Mouse (Mus musculus) limb, embryonic 10.5 days (tissue): Measurements from ENCODE around the gene Herc6. TPM values are rescaled to one million over a fixed set of nuclear protein-coding genes. Genes with fewer than 3 reads are reported as not detected.

ENCODE experiments used
- DNase-seq: peaks from one replicate; pipeline ENCODE4 v3.0.0-alpha.2; 2017; ENCODE audit warnings: low spot score
- H3K27ac ChIP-seq: fragments of 300-500 bp; sonication (generic); 2 replicates; pipeline ENCODE4 v1.5.1; 2016; ENCODE audit warnings: mild to moderate bottlenecking
- H3K27me3 ChIP-seq: fragments of 300-500 bp; sonication (generic); 2 replicates; pipeline ENCODE4 v1.6.1; 2016; ENCODE audit warnings: low read depth, mild to moderate bottlenecking; ENCODE audit not compliant: poor library complexity, severe bottlenecking
- H3K36me3 ChIP-seq: fragments of 300-500 bp; sonication (generic); 2 replicates; pipeline ENCODE4 v1.6.1; 2016; ENCODE audit warnings: mild to moderate bottlenecking, moderate library complexity
- H3K4me1 ChIP-seq: fragments of 300-500 bp; sonication (generic); 2 replicates; pipeline ENCODE4 v1.6.1; 2016
- H3K4me3 ChIP-seq: fragments of 300-500 bp; sonication (generic); 2 replicates; pipeline ENCODE4 v1.5.1; 2016; ENCODE audit warnings: mild to moderate bottlenecking, moderate library complexity
- H3K9me3 ChIP-seq: fragments of 300-500 bp; sonication (generic); replicated peaks from 2 replicates; pipeline ENCODE4 v1.6.1; 2016; ENCODE audit warnings: mild to moderate bottlenecking
- WGBS: fragments of 180-500 bp; shearing (Covaris S2); methylation state at CpG from one replicate; pipeline ENCODE4 v1.1.7; 2016; 5-methylcytosine and 5-hydroxymethylcytosine counted together
- polyA plus RNA-seq: library from polyadenylated mRNA; unstranded; fragments of >200 nt; fragmentation: Nextera tagmentation; extraction: Ambion mirVana; gene quantifications from 2 replicates; pipeline ENCODE4 v1.2.1, GENCODE M21; 2016

Gene Herc6
- polyA plus RNA-seq, 1 experiment from 2014 or later, result 3.0 TPM

DNA sequence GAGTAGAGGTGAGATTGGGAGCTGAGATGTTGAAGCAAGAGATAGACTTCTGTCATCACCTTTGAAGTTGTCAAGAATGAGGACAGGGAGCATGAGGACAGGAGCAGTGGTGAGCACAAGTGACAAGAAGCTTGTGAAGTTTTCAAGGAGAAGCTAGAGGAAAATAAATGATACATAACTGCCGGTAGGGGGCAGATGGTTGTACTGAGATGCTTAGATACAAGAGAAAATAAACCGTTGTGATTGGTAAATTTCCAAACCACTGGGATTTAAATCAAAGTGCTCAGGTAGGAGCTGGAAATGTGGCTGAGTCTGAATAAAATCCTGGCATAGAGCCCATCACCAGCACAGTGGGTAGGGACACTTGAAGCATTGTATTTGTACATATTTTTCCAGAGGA is 28.8 kb downstream of the Herc6 start:
- H3K27me3 ChIP-seq, result no peaks in the 10 kb centered on the region
- 50% methylated on average over 2 of the region's 2 CpGs for WGBS
- no peak overlapping the region for H3K27ac ChIP-seq
- H3K4me3 ChIP-seq, result no peak overlapping the region
- no peaks in the 10 kb centered on the region for H3K4me1 ChIP-seq
- H3K36me3 ChIP-seq, result no peaks in the 10 kb centered on the region
- no peaks in the 10 kb centered on the region for H3K9me3 ChIP-seq
- no peak for DNase-seq

DNA sequence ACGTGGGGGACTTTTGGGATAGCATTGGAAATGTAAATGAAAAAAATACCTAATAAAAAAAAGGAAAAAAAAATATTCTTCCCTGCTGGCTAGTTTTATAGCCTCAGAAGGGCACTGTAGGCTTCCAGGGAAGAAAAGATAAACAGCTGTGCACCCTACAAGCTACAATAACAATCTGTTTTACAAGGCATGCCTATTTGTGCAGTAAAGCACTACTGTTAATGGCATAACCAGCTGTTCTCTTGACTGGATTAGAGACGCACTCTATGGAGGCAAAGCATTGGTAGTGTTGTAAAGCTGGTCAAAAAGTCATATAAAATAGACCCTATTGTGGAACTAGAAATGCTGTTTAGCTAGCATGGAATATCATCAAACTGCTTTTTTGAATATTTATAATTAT is 35.0 kb downstream of the Herc6 start:
- no peak overlapping the region for H3K27ac ChIP-seq
- no peak overlapping the region for H3K4me3 ChIP-seq
- H3K9me3 ChIP-seq, result no peaks in the 10 kb centered on the region
- no peak for DNase-seq
- H3K4me1 ChIP-seq, result no peaks in the 10 kb centered on the region
- H3K27me3 ChIP-seq, result no peaks in the 10 kb centered on the region
- no peaks in the 10 kb centered on the region for H3K36me3 ChIP-seq
- WGBS, result 83% methylated on average over 2 of the region's 2 CpGs

DNA sequence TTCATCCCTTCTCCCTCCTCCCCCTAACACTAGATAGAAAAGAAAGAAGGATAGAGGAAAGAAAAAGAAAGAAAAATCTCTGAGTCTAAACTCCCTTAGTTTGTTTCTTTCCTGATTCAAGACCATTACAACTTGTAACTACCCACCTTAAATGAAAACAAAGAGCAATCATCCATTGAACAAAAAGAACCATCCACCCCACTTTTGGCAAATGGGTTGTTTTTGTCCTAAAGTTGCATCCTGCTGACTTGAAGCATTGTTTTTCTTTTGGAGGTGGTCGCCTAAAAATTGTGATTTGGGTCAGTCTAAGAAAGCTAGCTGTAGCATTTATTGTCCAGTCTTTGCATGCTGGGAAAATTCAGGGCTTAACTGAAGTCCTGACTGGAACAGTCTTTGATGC is 58.7 kb downstream of the Herc6 start:
- DNase-seq, result no peak

DNA sequence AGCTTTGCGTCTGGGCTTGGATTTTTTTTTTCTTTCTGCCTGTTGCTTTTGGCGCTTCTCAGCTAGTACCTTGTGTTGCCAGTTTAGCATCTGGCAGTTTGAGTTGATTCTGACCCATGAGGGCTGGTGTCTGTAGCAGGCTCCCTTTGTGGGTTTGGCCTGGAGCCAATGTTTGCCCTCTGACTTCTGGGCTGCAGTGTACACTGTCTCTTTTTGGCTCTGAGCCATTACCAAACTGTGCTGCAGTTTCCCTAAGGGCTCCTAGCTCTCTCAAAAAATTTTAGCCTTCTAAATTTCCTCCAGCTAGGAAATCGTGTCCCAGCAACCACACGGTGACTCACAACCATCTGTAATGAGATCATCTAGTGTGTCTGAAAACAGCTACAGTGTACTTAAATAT is 61.0 kb downstream of the Herc6 start:
- Histone ChIP-seq H3K4me3 (no peak overlapping the region), H3K36me3 (no peaks in the 10 kb centered on the region), H3K9me3 (no peaks in the 10 kb centered on the region), H3K27me3 (no peaks in the 10 kb centered on the region), H3K4me1 (no peaks in the 10 kb centered on the region), H3K27ac (no peak overlapping the region)
- 82% methylated on average over 4 of the region's 4 CpGs for WGBS
- no peak for DNase-seq

More for the DNA sequence above, 58.7 kb downstream of the Herc6 start:
- H3K27ac ChIP-seq, result no peak overlapping the region
- no peaks in the 10 kb centered on the region for H3K36me3 ChIP-seq
- WGBS, result 82% methylated on average over 1 of the region's 1 CpGs
- no peaks in the 10 kb centered on the region for H3K4me1 ChIP-seq
- H3K27me3 ChIP-seq, result no peaks in the 10 kb centered on the region
- H3K4me3 ChIP-seq, result no peak overlapping the region
- H3K9me3 ChIP-seq, result no peaks in the 10 kb centered on the region

DNA sequence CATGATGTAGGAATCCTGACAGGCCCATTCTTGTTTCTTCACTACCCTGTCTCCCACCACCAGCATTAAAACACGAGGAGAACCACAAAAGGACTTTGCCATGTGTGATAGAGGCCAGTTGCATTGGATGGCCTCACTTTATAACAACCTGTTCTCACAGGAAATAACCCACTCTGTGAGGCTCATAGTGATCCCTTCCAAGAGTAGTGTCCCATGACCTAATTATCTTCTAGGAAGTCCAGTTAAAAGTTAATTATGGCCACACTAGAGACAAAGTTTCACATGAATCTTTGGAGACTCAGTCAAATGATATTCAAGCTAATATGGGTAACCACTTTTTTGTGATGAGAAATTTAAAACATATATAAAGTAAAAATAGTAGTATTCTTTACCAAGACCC is 66.5 kb downstream of the Herc6 start:
- Histone ChIP-seq H3K27ac (no peak overlapping the region), H3K9me3 (no peaks in the 10 kb centered on the region), H3K36me3 (no peaks in the 10 kb centered on the region), H3K27me3 (no peaks in the 10 kb centered on the region), H3K4me3 (no peak overlapping the region), H3K4me1 (no peaks in the 10 kb centered on the region)
- no peak for DNase-seq
- 73% methylated on average over 1 of the region's 1 CpGs for WGBS

DNA sequence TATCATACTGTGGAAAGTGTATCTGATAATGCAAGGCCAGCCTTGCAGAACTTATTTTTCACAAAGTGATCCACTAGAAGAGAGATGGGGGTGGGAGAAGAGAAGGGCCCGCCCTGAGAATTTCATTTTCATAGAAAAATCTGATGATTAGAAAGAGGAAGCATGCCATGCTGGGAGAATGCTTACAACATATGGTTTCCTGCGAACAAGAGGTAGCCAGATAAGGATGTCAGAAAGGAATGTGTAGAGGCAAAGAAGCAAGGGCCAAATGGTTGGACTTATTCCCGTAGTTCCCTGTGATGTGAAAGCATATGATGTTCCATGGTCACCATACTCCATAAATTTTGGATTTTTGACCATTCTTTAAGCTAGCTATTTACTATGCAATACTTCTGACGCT is 80.5 kb downstream of the Herc6 start:
- no peaks in the 10 kb centered on the region for H3K36me3 ChIP-seq
- H3K4me3 ChIP-seq, result no peak overlapping the region
- H3K27me3 ChIP-seq, result no peaks in the 10 kb centered on the region
- WGBS, result 87% methylated on average over 4 of the region's 4 CpGs
- H3K27ac ChIP-seq, result no peak overlapping the region
- no peak for DNase-seq
- H3K9me3 ChIP-seq, result no peaks in the 10 kb centered on the region
- no peaks in the 10 kb centered on the region for H3K4me1 ChIP-seq

DNA sequence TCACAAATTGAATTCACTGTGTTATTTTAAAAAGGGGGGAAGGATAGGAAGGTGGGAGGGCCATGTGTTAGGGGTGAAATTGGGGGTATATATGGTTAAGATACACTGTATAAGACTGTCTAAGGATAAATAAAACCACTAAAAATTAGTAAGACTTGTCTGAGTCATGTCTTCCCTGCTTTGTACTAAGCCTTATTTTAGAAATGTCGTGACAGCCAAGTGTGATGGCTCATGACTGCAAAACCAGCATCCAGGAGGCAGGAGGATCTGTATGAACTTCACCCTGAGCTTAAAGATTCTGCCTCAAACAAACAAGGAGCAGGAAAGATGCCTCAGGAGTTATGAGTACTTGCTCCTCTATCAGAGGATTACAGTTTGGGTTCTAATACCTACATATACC is 103.4 kb downstream of the Herc6 start:
- H3K9me3 ChIP-seq, result no peaks in the 10 kb centered on the region
- peaks cover 54% of the 10 kb centered on the region for H3K36me3 ChIP-seq
- no peak for DNase-seq
- no peak overlapping the region for H3K4me3 ChIP-seq
- H3K4me1 ChIP-seq, result no peaks in the 10 kb centered on the region
- WGBS, result 91% methylated on average over 1 of the region's 1 CpGs
- H3K27ac ChIP-seq, result no peak overlapping the region
- H3K27me3 ChIP-seq, result no peaks in the 10 kb centered on the region

DNA sequence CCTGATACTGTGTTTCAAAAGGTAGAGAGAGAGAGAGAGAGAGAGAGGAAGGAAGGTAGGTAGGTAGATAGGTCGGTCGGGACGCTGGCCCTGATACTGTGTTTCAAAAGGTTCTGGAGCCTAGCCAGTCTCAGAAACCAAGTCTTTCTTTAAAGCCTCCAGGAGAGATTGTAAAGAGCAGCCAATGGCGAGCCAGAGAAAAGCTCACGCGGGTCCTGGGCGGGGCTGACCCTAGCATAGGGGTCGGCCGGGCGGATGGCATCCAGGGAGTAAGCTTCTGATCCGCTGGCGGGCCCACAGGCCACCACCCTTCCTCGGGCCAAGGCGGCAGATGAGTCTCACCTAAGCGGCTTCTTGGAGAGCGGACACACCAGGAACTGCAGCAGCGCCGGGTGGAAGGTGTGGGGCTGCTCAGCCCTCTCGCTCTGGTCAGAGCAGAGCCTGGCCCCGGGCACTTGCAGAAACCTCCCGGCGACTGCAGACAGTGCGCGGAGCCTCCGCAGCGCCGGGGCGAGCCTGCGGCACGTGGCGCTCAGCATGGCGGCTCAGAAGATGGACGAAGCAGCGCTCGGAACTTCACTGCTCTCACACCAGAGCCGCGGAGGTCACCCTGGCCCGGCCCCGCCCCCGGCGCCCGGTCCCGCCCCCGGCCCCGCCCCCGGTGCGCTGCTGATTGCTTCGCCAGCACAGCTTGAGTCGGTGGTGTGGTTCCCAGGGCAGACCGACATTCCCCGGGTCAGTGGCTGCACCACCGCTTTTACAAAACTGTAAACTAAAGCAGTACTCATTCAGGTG is 110.9 kb downstream of the Herc6 start, which contains the start of gene Pyurf:
Gene Pyurf (minus strand): TSS at position 612 of the 795 bp plus-strand sequence.
- H3K4me1 ChIP-seq, result 0 out of 2 replicates have a peak, but pooled peaks cover 8% of the 10 kb centered on the region
- H3K9me3 ChIP-seq, result no peaks in the 10 kb centered on the region
- peak; percentile 94 for DNase-seq
- H3K4me3 ChIP-seq, result peak within 1 kb of the TSS; percentile 81
- WGBS, result under 1% methylated on average over 52 of the region's 52 CpGs
- H3K27me3 ChIP-seq, result no peaks in the 10 kb centered on the region
- peaks cover 35% of the 10 kb centered on the region for H3K36me3 ChIP-seq
- peak within 1 kb of the TSS; percentile 96 for H3K27ac ChIP-seq

DNA sequence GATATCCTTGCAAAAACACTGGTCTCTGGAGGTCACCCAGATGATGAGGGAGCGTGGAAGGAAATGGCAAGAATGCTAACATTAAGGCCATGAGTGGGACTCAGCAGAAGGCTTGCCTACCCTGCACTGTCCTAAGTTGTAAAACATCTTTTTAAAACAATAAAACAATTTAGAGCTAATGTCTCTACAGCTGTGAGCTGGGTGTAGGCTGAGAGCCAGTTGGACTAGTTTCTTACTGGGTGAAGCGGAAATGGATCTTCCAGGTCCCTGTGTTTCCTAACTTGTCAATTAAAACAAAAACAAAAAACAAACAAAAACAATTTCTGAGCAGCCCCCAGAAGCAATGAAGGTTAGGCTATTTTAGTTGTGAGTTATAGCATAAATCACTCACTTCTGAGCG is 112.3 kb downstream of the Herc6 start:
- 0 out of 2 replicates have a peak, but pooled peaks cover 8% of the 10 kb centered on the region for H3K4me1 ChIP-seq
- H3K36me3 ChIP-seq, result peaks cover 21% of the 10 kb centered on the region
- H3K4me3 ChIP-seq, result no peak overlapping the region
- H3K27me3 ChIP-seq, result no peaks in the 10 kb centered on the region
- WGBS, result 85% methylated on average over 3 of the region's 3 CpGs
- H3K9me3 ChIP-seq, result no peaks in the 10 kb centered on the region
- no peak overlapping the region for H3K27ac ChIP-seq
- DNase-seq, result no peak

DNA sequence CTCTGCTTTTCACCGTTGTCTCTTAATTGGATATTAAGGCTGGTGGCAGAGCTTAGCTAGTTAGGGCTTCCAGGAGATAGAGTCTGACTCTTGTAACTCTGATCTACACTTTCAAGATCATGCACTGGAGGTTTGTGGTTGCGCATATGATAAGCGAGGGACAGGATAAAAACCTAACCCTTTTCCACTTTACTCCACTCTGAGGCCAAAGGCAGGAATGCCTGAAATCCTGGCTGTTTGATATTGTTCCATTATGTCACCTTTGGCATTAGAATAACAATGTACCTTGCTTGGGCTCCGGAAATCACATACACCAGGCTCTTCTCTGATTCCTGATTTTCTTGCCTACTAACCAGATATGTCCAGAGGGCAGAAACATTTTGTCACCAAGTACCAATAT is 120.9 kb downstream of the Herc6 start:
- peak overlapping the region; percentile 69 for H3K4me3 ChIP-seq
- H3K27me3 ChIP-seq, result no peaks in the 10 kb centered on the region
- no peaks in the 10 kb centered on the region for H3K36me3 ChIP-seq
- H3K4me1 ChIP-seq, result peaks cover 9% of the 10 kb centered on the region; the same call in 1 of the 2 replicates
- WGBS, result 71% methylated on average over 4 of the region's 4 CpGs
- H3K9me3 ChIP-seq, result no peaks in the 10 kb centered on the region
- H3K27ac ChIP-seq, result peak overlapping the region; percentile 97
- no peak for DNase-seq

DNA sequence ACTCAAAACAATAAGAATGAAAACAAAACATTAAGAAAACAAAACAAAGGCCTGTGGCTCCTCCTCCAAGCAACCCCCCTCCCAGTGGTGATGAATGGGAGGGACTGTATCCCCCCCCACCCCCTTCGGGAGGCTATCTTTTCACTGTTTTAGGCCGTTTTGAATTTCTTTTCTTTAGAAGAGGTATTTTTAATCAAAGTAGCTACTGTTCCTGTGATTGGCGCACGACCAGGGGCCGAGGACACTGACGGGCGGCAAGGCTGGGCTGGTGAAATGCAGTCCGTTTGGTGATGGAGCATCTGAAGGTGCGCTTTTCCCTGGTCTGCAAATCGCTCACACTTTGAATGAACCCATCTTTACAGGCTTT is 121.6 kb downstream of the Herc6 start, which contains the start of gene Lancl2:
Gene Lancl2 (plus strand): TSS at position 165 of the 367 bp plus-strand sequence.
- H3K4me3 ChIP-seq, result peak within 1 kb of the TSS; percentile 69
- H3K27ac ChIP-seq, result peak within 1 kb of the TSS; percentile 97
- no peaks in the 10 kb centered on the region for H3K9me3 ChIP-seq
- H3K27me3 ChIP-seq, result no peaks in the 10 kb centered on the region
- 2% methylated on average over 10 of the region's 10 CpGs for WGBS
- H3K4me1 ChIP-seq, result peaks cover 9% of the 10 kb centered on the region; the same call in 1 of the 2 replicates
- no peaks in the 10 kb centered on the region for H3K36me3 ChIP-seq
- no peak for DNase-seq

DNA sequence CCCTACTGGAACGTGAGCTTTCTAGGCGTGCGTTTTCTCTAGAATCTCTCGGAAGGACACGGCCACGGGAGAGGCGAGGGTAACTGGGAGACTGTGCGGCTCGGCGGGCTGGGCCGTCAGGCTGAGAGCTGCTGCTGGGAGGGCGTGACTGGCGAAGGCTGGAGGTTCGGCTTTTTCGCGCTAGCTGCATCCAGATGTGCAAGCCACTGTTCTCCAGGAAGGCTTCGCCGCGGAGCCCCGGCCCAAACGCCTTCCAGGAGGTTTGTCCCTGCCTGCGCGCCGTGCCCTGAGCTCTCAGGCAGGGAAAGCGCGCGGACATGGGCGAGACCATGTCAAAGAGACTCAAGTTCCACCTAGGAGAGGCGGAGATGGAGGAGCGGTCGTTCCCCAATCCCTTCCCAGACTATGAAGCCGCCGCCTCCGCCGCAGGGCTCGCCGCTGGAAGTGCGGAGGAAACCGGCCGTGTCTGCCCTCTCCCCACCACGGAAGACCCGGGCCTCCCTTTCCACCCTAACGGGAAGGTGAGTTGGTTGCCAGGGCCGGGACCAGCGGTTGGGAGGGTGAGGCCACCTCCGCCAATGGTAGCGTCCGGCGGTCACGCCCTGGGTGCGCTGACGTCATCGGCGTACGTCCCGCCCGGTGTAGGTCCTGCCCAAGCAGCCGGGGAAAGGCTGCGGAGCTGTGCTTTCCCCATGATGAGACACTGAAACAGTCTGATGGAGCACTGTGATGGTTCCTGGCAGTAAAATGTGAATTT is 122.1 kb downstream of the Herc6 start:
- H3K27ac ChIP-seq, result peak overlapping the region; percentile 97
- peak overlapping the region; percentile 69 for H3K4me3 ChIP-seq
- no peaks in the 10 kb centered on the region for H3K36me3 ChIP-seq
- H3K9me3 ChIP-seq, result no peaks in the 10 kb centered on the region
- H3K27me3 ChIP-seq, result no peaks in the 10 kb centered on the region
- peaks cover 9% of the 10 kb centered on the region; the same call in 1 of the 2 replicates for H3K4me1 ChIP-seq
- under 1% methylated on average over 59 of the region's 59 CpGs for WGBS
- peak; percentile 95 for DNase-seq

DNA sequence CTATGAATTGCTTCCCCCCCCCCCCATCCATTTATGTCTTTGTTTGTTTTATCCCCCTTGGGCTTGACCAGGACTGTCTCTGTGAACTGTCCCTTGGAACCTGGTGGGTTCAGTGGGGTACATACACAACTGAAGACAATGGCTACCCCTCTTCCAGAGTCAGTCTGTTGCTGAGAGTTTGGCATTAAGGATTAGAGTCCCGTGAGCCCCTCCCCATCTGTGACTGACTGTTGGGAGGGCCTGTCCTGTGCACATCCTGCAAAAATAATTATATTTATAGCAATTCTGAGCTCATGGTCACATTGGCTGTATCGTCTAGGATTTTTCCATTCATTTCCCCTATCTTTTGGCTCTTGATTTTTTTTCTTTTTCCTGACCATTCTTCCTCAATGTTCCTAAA is 122.9 kb downstream of the Herc6 start:
- peak overlapping the region; percentile 69 for H3K4me3 ChIP-seq
- 52% methylated on average over 2 of the region's 2 CpGs for WGBS
- H3K27me3 ChIP-seq, result no peaks in the 10 kb centered on the region
- no peaks in the 10 kb centered on the region for H3K9me3 ChIP-seq
- peak; percentile 37 for DNase-seq
- H3K36me3 ChIP-seq, result no peaks in the 10 kb centered on the region
- peaks cover 9% of the 10 kb centered on the region; the same call in 1 of the 2 replicates for H3K4me1 ChIP-seq
- peak overlapping the region; percentile 97 for H3K27ac ChIP-seq
